Mouse (Mus musculus) colon, adult 2 months (tissue): Measurements from ENCODE around the gene Cmtm7. TPM values are rescaled to one million over a fixed set of nuclear protein-coding genes. Genes with fewer than 3 reads are reported as not detected.

Experiments used
- polyA plus RNA-seq: library from polyadenylated mRNA; depleted of rRNA; stranded (reverse); fragments of >200 nt; gene quantifications from 2 replicates; pipeline ENCODE4 v1.2.3, GENCODE M21; 2012; rRNA removed

The Cmtm7 gene
- 95.2 and 113 TPM in 2 replicates for polyA plus RNA-seq

DNA sequence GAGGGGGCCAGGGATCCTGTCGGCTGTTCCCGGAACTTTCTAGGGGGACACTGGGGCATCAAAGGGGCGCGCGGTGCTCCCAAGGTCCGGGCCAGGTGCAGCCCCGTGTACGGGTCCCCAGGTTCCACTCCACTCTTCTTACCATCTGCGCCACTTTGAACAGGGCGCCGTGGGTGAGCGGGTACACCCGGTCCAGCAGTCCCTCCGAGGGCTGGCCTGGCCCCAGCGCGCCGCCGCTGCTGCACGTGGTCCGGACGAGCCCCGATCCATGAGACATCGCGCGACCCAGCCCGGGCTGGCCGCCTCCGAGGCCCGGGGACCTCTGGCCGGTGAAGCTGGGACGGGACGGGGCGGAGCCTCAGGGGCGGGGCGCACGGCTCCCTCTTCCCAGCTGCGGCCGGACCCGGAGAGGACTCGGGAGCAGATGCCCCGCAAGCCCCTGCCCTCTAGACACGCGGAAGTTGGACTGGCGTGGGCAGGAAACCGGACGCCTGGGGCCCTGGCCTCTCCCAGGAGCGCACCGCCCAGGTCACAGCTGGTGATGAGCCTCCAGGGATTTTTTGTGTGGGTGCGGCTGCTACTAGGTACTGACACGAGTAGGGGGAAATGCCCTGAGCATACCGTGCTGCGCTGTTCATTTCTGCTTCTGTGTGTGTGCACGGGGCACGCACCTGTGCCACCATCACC lies at the start of gene Cmtm7:
Gene Cmtm7, minus strand, starts transcription at position 331 of the 687 bp plus-strand sequence.

DNA sequence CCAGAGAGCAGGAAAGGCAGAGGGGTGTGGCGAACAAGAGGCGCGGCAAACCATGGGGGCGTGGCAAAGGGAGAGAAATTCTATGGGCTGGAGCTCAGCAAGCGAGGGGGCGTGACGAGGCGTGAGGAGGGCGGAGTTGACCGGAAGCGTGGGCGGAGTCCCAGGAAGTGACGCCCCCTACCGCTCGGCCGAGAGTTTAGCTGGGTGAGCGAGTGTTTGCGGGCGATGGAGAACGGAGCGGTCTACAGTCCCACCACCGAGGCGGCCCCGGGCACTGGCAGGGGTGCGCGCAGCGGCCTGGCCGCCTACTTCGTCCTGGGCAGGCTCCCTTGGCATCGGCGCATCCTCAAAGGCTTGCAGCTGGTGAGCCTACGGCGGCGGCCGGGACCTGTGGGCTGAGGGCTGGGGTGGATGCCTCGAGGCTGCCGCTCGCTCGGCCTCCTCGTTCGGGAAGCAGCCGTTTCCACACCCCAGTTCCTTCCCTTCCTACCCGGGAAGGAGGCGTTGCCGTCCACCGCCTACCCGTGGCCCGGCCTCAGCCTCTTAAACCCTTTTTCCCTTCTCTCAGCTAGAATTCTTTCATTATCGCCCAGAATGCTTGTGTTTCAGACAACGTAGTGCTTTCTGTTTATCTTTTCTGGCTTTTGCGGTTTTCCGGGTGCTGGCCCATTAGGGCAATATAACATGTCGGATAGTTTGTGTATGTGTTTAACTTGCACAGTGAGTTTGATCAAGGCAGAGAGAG lies 50.5 kb downstream of the Cmtm7 start, which contains the start of gene Cmtm6:
Gene Cmtm6, plus strand, starts transcription at position 106 of the 745 bp plus-strand sequence.

Other genes starting within 250 kb of the Cmtm7 start
- gene Trim71, start 217.5 kb downstream of the Cmtm7 start, polyA plus RNA-seq, result not detected in 2 replicates
- 21.0 and 21.2 TPM in 2 replicates for gene Cnot10, start 141.7 kb downstream of the Cmtm7 start, polyA plus RNA-seq
- 14.0 and 14.7 TPM in 2 replicates for gene Dync1li1, start 93.1 kb downstream of the Cmtm7 start, polyA plus RNA-seq
- 48.4 and 65.4 TPM in 2 replicates for gene Cmtm6, start 50.7 kb downstream of the Cmtm7 start, polyA plus RNA-seq
- 40.3 and 47.6 TPM in 2 replicates for gene Cmtm8, start 62.3 kb upstream of the Cmtm7 start, polyA plus RNA-seq
- gene Gpd1l, start 152.1 kb upstream of the Cmtm7 start, polyA plus RNA-seq, result 33.6 and 42.3 TPM in 2 replicates
- gene Osbpl10, start 196.7 kb upstream of the Cmtm7 start, polyA plus RNA-seq, result 12.4 and 14.7 TPM in 2 replicates
- 15.4 and 25.9 TPM in 2 replicates for gene Rps27rt, start 200.9 kb upstream of the Cmtm7 start, polyA plus RNA-seq